Mouse (Mus musculus) stomach, embryonic 15.5 days (tissue): Measurements from ENCODE around the gene Pacsin3. TPM values are rescaled to one million over a fixed set of nuclear protein-coding genes. Genes with fewer than 3 reads are reported as not detected.
"Not testable (repeated sequence)": the region's sequence is repeated elsewhere in the genome, so short reads cannot be mapped to it uniquely, and the experiment has no call there.

Source experiments
- ATAC-seq: fragments of 200-750 bp; cut with Nextera tagmentation; 2 replicates; pipeline ENCODE4 v1.8.0; 2017; ENCODE audit warnings: low read depth, moderate number of reproducible peaks, moderate TSS enrichment; ENCODE audit not compliant: insufficient read depth, low FRiP score
- H3K27ac ChIP-seq: fragments of 300-500 bp; sonication (generic); 2 replicates; pipeline ENCODE4 v1.5.1; 2015; ENCODE audit warnings: mild to moderate bottlenecking, inconsistent platforms
- H3K27me3 ChIP-seq: fragments of 300-500 bp; sonication (generic); replicated peaks from 2 replicates; pipeline ENCODE4 v1.6.1; 2015; ENCODE audit warnings: inconsistent platforms
- H3K36me3 ChIP-seq: fragments of 300-500 bp; sonication (generic); 2 replicates; pipeline ENCODE4 v1.6.1; 2015; ENCODE audit warnings: inconsistent platforms
- H3K4me1 ChIP-seq: fragments of 300-500 bp; sonication (generic); 2 replicates; pipeline ENCODE4 v1.6.1; 2015; ENCODE audit warnings: inconsistent platforms
- H3K4me2 ChIP-seq: fragments of 300-500 bp; sonication (generic); 2 replicates; pipeline ENCODE4 v1.6.1; 2015; ENCODE audit warnings: mild to moderate bottlenecking, inconsistent platforms
- H3K4me3 ChIP-seq: fragments of 300-500 bp; sonication (generic); replicated peaks from 2 replicates; pipeline ENCODE4 v1.5.1; 2015; ENCODE audit warnings: inconsistent platforms
- H3K9ac ChIP-seq: fragments of 300-500 bp; sonication (generic); 2 replicates; pipeline ENCODE4 v1.6.1; 2015; ENCODE audit warnings: inconsistent platforms
- H3K9me3 ChIP-seq: fragments of 300-500 bp; sonication (generic); 2 replicates; pipeline ENCODE4 v1.6.1; 2016; ENCODE audit warnings: inconsistent platforms
- WGBS: fragments of 180-500 bp; shearing (Covaris S2); methylation state at CpG from one replicate; pipeline ENCODE4 v1.1.7; 2015; 5-methylcytosine and 5-hydroxymethylcytosine counted together
- polyA plus RNA-seq: library from polyadenylated mRNA; unstranded; fragments of >200 nt; fragmentation: Nextera tagmentation; extraction: Ambion mirVana; gene quantifications from 2 replicates; pipeline ENCODE4 v1.2.1, GENCODE M21; 2015

Gene Pacsin3
- 42.8 and 43.8 TPM in 2 replicates for polyA plus RNA-seq

- Histone ChIP-seq H3K9me3 (no peaks in the 10 kb centered on the region), H3K4me1 (peaks cover 30% of the 10 kb centered on the region), H3K4me2 (peak within 1 kb of the TSS; percentile 93), H3K4me3 (peak within 1 kb of the TSS; percentile 78), H3K27ac (peak within 1 kb of the TSS; percentile 82), H3K36me3 (0 out of 2 replicates have a peak, but pooled peaks cover 6% of the 10 kb centered on the region), H3K9ac (peak within 1 kb of the TSS; percentile 45), H3K27me3 (peaks cover 12% of the 10 kb centered on the region; the same call in 1 of the 2 replicates)
- WGBS, result under 1% methylated on average over 27 of the region's 27 CpGs
- no peak; the same call in 1 of the 2 replicates for ATAC-seq
Measured at GRCm38 (mm10) chr2:91255661-91256150, at the start of gene Pacsin3. Gene Pacsin3 (plus strand): TSS chr2:91255954.

GRCm38 (mm10) chr2:91206254-91206775 is 49.4 kb upstream of the Pacsin3 start:
- Histone ChIP-seq H3K36me3 (peaks cover 41% of the 10 kb centered on the region), H3K27ac (no peak overlapping the region; the same call in 1 of the 2 replicates), H3K27me3 (no peaks in the 10 kb centered on the region), H3K9ac (no peak overlapping the region), H3K4me3 (no peak overlapping the region), H3K9me3 (no peaks in the 10 kb centered on the region), H3K4me1 (peaks cover 11% of the 10 kb centered on the region; the same call in 1 of the 2 replicates), H3K4me2 (no peak overlapping the region)
- 86% methylated on average over 9 of the region's 9 CpGs for WGBS
- ATAC-seq, result no peak

GRCm38 (mm10) chr2:91213311-91213710 is 42.4 kb upstream of the Pacsin3 start:
- Histone ChIP-seq H3K4me1 (no peaks in the 10 kb centered on the region), H3K27ac (no peak overlapping the region), H3K9me3 (no peaks in the 10 kb centered on the region), H3K27me3 (no peaks in the 10 kb centered on the region), H3K4me2 (no peak overlapping the region), H3K9ac (no peak overlapping the region), H3K36me3 (peaks cover 41% of the 10 kb centered on the region), H3K4me3 (no peak overlapping the region)
- ATAC-seq, result no peak

DNA sequence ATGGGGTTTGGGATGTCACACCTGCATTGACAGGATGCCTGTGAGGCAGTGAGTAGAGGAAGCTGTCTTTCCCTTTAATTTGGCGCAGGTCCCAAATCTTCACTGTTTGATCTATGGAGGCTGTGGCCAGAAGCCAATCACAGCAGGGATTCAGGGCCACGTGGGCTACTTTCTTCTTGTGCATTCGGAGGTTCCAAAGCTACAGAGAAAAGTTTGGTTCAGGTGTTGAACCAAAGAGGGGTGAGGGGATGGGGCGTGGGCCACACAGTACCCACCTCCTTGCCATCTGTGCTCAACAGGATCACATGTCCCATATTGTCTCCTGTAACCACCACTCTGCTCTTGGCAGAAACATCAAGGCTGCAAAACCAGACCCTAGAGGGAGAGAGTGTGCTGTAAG is 38.7 kb upstream of the Pacsin3 start:
- no peaks in the 10 kb centered on the region for H3K27me3 ChIP-seq
- ATAC-seq, result no peak
- peaks cover 14% of the 10 kb centered on the region; the same call in 1 of the 2 replicates for H3K36me3 ChIP-seq
- no peaks in the 10 kb centered on the region for H3K4me1 ChIP-seq
- no peaks in the 10 kb centered on the region for H3K9me3 ChIP-seq
- H3K27ac ChIP-seq, result no peak overlapping the region
- H3K4me3 ChIP-seq, result no peak overlapping the region
- H3K4me2 ChIP-seq, result no peak overlapping the region
- 64% methylated on average over 4 of the region's 4 CpGs for WGBS
- no peak overlapping the region for H3K9ac ChIP-seq

DNA sequence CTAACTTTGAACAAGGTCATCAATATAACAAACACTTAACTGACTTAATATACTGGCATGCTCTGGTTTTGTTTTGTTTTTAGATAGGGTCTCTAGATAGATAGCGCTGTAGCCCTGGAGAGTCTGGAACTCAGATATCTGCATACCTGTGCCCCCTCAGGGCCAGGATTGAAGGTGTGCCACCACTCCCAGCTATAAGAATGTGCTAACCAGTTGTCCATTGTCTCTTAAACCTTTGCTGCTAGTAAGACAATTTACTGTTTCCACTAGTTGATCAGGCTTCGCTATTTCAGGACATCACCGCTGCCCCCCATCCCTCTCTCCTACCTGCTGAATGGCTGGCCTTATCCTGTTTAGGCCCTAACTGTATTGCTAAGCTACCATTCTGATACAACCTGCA is 35.3 kb upstream of the Pacsin3 start:
- no peaks in the 10 kb centered on the region for H3K27me3 ChIP-seq
- WGBS, result 95% methylated on average over 3 of the region's 3 CpGs
- no peaks in the 10 kb centered on the region for H3K9me3 ChIP-seq
- H3K9ac ChIP-seq, result no peak overlapping the region
- no peak overlapping the region for H3K27ac ChIP-seq
- no peak overlapping the region for H3K4me2 ChIP-seq
- ATAC-seq, result no peak
- H3K4me1 ChIP-seq, result no peaks in the 10 kb centered on the region
- no peak overlapping the region for H3K4me3 ChIP-seq
- H3K36me3 ChIP-seq, result no peaks in the 10 kb centered on the region

- WGBS, result 80% methylated on average over 2 of the region's 2 CpGs
- Histone ChIP-seq H3K9me3 (no peaks in the 10 kb centered on the region), H3K27ac (no peak overlapping the region), H3K4me1 (no peaks in the 10 kb centered on the region), H3K4me2 (no peak overlapping the region), H3K4me3 (no peak overlapping the region), H3K36me3 (no peaks in the 10 kb centered on the region), H3K9ac (no peak overlapping the region), H3K27me3 (no peaks in the 10 kb centered on the region)
- ATAC-seq, result no peak
Measured at GRCm38 (mm10) chr2:91223614-91224013, 32.1 kb upstream of the Pacsin3 start.

DNA sequence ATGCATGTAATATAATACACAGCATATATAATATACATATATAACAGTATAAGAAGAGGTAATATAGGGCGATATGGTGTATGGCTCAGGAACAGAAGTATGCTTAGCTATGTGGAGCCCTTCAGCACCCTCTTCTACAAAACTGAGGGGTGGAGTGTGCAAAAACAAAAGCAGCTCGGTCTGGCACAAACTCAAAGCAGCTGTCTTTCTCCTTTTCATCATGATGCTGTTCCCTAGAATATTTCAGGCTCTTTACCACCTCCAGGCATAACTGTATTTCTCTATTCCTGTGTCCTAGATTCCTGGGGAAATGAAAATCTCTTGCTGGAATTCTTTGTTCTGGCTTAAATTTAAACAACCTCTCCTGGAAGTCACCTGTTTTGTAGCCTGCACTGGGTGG is 26.0 kb upstream of the Pacsin3 start:
- Histone ChIP-seq H3K36me3 (no peaks in the 10 kb centered on the region; the same call in 1 of the 2 replicates), H3K27ac (no peak overlapping the region), H3K4me3 (no peak overlapping the region), H3K9ac (no peak overlapping the region), H3K4me1 (no peaks in the 10 kb centered on the region), H3K27me3 (no peaks in the 10 kb centered on the region), H3K9me3 (no peaks in the 10 kb centered on the region), H3K4me2 (no peak overlapping the region)
- 84% methylated on average over 2 of the region's 2 CpGs for WGBS
- no peak for ATAC-seq

DNA sequence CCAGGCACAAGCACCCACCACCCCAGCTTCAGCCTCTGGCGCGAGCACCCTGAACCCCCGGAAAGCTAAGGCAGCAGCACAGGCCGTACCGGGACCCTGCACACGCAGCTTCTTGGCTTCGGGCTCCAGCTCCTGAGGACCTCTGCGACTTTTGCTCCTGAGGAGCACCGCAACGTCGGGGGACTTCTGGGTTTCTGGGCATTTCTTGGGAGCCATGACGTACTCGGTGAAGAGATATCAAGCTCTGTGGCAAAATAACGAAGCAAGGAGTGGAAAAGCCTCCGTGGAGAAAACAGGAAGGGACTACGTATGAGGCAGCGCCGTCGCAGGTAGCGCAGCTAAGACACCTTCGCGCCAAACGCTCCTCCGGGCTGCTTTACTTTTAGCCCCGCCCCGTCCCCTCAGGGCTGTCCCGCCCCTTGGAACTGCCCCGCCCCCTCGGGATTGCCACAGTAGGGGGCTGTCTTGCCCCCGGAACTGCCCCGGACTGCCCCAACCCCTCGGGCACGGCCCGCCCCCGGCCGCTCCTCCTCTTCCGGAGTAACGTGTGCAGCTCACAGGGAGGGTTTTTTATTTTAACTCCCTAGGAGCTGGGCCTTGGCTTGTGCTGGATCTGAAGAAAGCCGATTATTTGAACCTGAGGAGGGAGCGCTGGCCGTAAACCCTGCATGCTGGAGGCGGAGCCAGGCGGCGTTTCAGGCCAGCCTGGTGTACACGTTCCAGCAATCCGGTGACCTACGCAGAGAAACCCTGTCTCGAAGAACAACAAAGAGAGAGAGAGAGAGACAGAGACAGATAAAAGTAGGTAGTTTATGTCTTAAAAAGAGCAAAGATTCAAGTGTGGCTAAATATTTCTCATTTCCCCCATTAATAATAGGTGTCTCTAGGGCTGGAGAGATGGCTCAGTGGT is 18.9 kb upstream of the Pacsin3 start, which contains the start of gene Ddb2:
Gene Ddb2, minus strand, starts transcription at position 382 of the 910 bp plus-strand sequence.
- Histone ChIP-seq H3K27me3 (no peaks in the 10 kb centered on the region), H3K27ac (peak within 1 kb of the TSS; percentile 97), H3K4me2 (peak within 1 kb of the TSS; percentile 89), H3K4me3 (peak within 1 kb of the TSS; percentile 64), H3K9ac (peak within 1 kb of the TSS; percentile 42; the same call in 1 of the 2 replicates), H3K4me1 (0 out of 2 replicates have a peak, but pooled peaks cover 5% of the 10 kb centered on the region), H3K9me3 (no peaks in the 10 kb centered on the region), H3K36me3 (no peaks in the 10 kb centered on the region; the same call in 1 of the 2 replicates)
- ATAC-seq, result peak; percentile 99
- WGBS, result under 1% methylated on average over 44 of the region's 48 CpGs

- 0 out of 2 replicates have a peak, but pooled peaks have one; percentile 14 for ATAC-seq
- H3K9ac ChIP-seq, H3K4me1 ChIP-seq, H3K27me3 ChIP-seq, H3K36me3 ChIP-seq, H3K9me3 ChIP-seq: not testable (repeated sequence)
- Histone ChIP-seq H3K4me2 (peak overlapping the region; percentile 89), H3K27ac (peak overlapping the region; percentile 97), H3K4me3 (peak overlapping the region; percentile 64)
- 13% methylated on average over 4 of the region's 4 CpGs for WGBS
Measured at GRCm38 (mm10) chr2:91237511-91238080, 18.2 kb upstream of the Pacsin3 start.

DNA sequence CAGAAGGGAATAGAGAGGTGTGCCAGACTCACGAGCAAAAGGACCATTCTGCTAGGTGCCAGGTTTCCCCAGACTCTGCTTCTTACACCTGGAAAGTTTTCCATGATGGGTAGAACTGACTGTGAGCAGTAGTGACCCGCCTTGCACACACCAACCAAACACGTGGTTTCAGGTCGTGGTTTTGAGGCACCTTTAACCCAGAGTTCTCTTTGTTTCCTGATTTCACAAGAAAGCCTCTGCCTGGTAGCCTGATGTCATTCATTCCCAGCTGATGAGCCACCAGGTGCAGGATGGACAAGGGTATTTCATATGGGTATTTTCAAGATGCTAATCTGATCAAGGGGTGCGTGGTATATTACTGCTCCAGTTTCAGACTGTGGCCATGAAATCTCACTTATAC is 13.2 kb upstream of the Pacsin3 start:
- Histone ChIP-seq H3K4me1 (no peaks in the 10 kb centered on the region), H3K36me3 (no peaks in the 10 kb centered on the region), H3K4me2 (no peak overlapping the region), H3K27me3 (no peaks in the 10 kb centered on the region), H3K9me3 (no peaks in the 10 kb centered on the region), H3K9ac (no peak overlapping the region), H3K27ac (no peak overlapping the region), H3K4me3 (no peak overlapping the region)
- WGBS, result 62% methylated on average over 5 of the region's 5 CpGs
- ATAC-seq, result no peak; the same call in 1 of the 2 replicates

- Histone ChIP-seq H3K9me3 (no peaks in the 10 kb centered on the region), H3K4me1 (no peaks in the 10 kb centered on the region), H3K4me2 (no peak overlapping the region), H3K9ac (no peak overlapping the region), H3K27me3 (no peaks in the 10 kb centered on the region), H3K4me3 (no peak overlapping the region), H3K36me3 (no peaks in the 10 kb centered on the region), H3K27ac (no peak overlapping the region)
- ATAC-seq, result no peak
- 65% methylated on average over 3 of the region's 3 CpGs for WGBS
Measured at GRCm38 (mm10) chr2:91243416-91243815, 12.3 kb upstream of the Pacsin3 start.
